Mouse (Mus musculus) central nervous system, embryonic 14 days (tissue): Measurements from ENCODE around the gene Ascl3. TPM values are rescaled to one million over a fixed set of nuclear protein-coding genes. Genes with fewer than 3 reads are reported as not detected.

Source experiments
- polyA plus RNA-seq: library from polyadenylated mRNA; depleted of rRNA; stranded (reverse); fragments of >200 nt; gene quantifications from 2 replicates; pipeline ENCODE4 v1.2.3, GENCODE M21; 2012; rRNA removed

Ascl3 gene
- polyA plus RNA-seq, result 0.09 and 0.19 TPM in 2 replicates

GRCm38 (mm10) chr7:109731626-109732025 lies at the start of gene Ascl3:
TSS of gene Ascl3 (minus strand) at chr7:109731726.

GRCm38 (mm10) chr7:109752008-109752925 lies 20.7 kb upstream of the Ascl3 start, which contains the start of gene Tmem9b:
TSS of gene Tmem9b (minus strand) at chr7:109752875.

GRCm38 (mm10) chr7:109723697-109724096 lies 7.8 kb downstream of the Ascl3 start, which contains the start of gene BC051019:
TSS of gene BC051019 (minus strand) at chr7:109723850.

GRCm38 (mm10) chr7:109703190-109704015 lies 28.1 kb downstream of the Ascl3 start, which contains the start of the genes St5 and Akip1:
TSS of gene St5 (minus strand) at chr7:109703605.
TSS of gene Akip1 (plus strand) at chr7:109703690.

Other genes starting within 250 kb of the Ascl3 start
- 0.84 and 1.1 TPM in 2 replicates for gene Trim66, start 223.6 kb downstream of the Ascl3 start, polyA plus RNA-seq
- 613 and 619 TPM in 2 replicates for gene Rpl27a, start 212.6 kb downstream of the Ascl3 start, polyA plus RNA-seq
- gene St5, start 28.1 kb downstream of the Ascl3 start, polyA plus RNA-seq, result 19.5 and 30.9 TPM in 2 replicates
- 12.5 and 14.8 TPM in 2 replicates for gene Akip1, start 28.0 kb downstream of the Ascl3 start, polyA plus RNA-seq
- 0.24 and 0.47 TPM in 2 replicates for gene BC051019, start 7.9 kb downstream of the Ascl3 start, polyA plus RNA-seq
- gene Tmem9b, start 21.1 kb upstream of the Ascl3 start, polyA plus RNA-seq, result 59.1 and 59.7 TPM in 2 replicates
- gene Nrip3, start 50.3 kb upstream of the Ascl3 start, polyA plus RNA-seq, result 3.2 and 3.3 TPM in 2 replicates
- 0.58 and 1.4 TPM in 2 replicates for gene Scube2, start 134.0 kb upstream of the Ascl3 start, polyA plus RNA-seq
- 121 and 134 TPM in 2 replicates for gene Dennd5a, start 228.7 kb upstream of the Ascl3 start, polyA plus RNA-seq